Mouse (Mus musculus): ENCODE results near the gene Taf13.

- peak; percentile 52; the same call in 1 of the 2 replicates for TF ChIP-seq CTCF (IDR thresholded peaks at IDR 0.05; ENCODE audit: extremely low read depth, insufficient read depth, insufficient read length, insufficient replicate concordance)
- no peak; the same call in 1 of the 2 replicates for TF ChIP-seq POLR2A (IDR thresholded peaks at IDR 0.05; ENCODE audit: low read depth, low read length)
These were observed 8.2 kb upstream of the Taf13 start for GRCm38 (mm10) chr3:108563309-108563708.
